Mouse (Mus musculus) limb, embryonic 11.5 days (tissue): ENCODE data around the gene H2afj. TPM values are rescaled to one million over a fixed set of nuclear protein-coding genes. Genes with fewer than 3 reads are reported as not detected.

Experiments used
- microRNA-seq: library from miRNA; unstranded; fragments of <30 nt; microRNA quantifications from one replicate; pipeline ENCODE4, GENCODE M21; 2016
- polyA plus RNA-seq: library from polyadenylated mRNA; unstranded; fragments of >200 nt; fragmentation: Nextera tagmentation; extraction: Ambion mirVana; gene quantifications from 2 replicates; pipeline ENCODE4 v1.2.1, GENCODE M21; 2014

H2afj gene
- polyA plus RNA-seq, 1 experiment from 2014 or later: 78.5 TPM

Small RNA genes lying within 50 kb of the gene (microRNA-seq; reads per million reads assigned to microRNA genes)
- gene Gm44364: not detected

Other genes with a start within 250 kb of the H2afj start
- gene Plbd1, start 146.3 kb upstream of the H2afj start, polyA plus RNA-seq: 0.94 and 1.5 TPM in 2 replicates
- 0.14 and 0.35 TPM in 2 replicates for gene Gucy2c, start 26.5 kb upstream of the H2afj start, polyA plus RNA-seq
- 0.92 and 0.96 TPM in 2 replicates for gene Hist4h4, start 3.8 kb upstream of the H2afj start, polyA plus RNA-seq
- gene BC049715, start 19.4 kb downstream of the H2afj start, polyA plus RNA-seq: 1.8 and 2.7 TPM in 2 replicates
- 169 and 183 TPM in 2 replicates for gene Wbp11, start 20.0 kb downstream of the H2afj start, polyA plus RNA-seq
- gene Smco3, start 27.2 kb downstream of the H2afj start, polyA plus RNA-seq: not detected in 2 replicates
- 1.2 and 2.3 TPM in 2 replicates for gene Art4, start 49.5 kb downstream of the H2afj start, polyA plus RNA-seq
- gene Mgp, start 67.6 kb downstream of the H2afj start, polyA plus RNA-seq: 10.4 and 14.1 TPM in 2 replicates
- gene Erp27, start 113.9 kb downstream of the H2afj start, polyA plus RNA-seq: 0.31 TPM in 1 of 2 replicates, not detected in the other
- gene Pde6h, start 115.6 kb downstream of the H2afj start, polyA plus RNA-seq: not detected in 2 replicates
- 42.4 and 44.8 TPM in 2 replicates for gene Arhgdib, start 133.7 kb downstream of the H2afj start, polyA plus RNA-seq